Mouse (Mus musculus): ENCODE measurements at regions not wholly inside any gene's neighbourhood (a gene's known extent, or its start where the extent isn't known, plus 50 kb on each side); places are given as distances from the start of the nearest gene placed in this dataset.

DNA sequence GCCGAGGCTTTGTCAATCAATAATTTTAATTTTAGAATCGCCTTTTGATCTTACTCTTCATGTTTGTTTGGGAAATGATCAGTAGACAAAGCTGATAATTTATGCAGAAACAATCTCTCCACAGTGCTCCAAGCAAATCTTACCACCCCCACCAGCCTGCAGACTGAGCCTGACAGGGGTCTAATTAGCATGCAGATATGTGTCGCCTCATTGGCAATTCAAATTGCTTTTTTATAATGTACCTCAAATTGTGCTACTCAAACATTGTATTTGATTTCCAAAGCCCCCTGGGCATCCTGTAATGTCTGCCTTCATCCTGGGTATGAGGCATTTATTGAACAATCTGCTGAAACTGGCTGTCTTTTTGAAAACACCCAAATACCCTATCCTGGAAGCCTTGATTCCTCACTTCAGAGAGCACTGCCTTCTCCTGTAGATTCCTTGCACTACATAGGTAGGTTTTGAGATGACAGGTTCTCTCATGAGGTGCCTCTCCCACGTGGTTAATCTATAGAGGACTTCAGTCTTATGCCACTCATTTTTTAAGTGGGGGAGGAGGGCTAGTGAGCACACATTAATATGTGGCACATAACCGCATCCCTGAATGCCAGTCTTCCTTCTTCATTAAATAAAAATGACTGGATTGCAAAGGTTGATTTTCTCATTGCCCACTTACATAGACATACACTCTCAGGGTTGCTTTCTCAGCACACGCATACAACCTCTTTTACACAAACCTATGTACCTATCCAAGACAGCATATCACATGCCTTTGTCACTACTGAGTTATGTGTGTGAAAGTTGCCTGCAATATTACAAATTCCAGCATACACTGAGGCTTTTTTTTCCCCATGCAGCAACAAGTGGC, 954.3 kb upstream of the Gm8797 start:
- TF ChIP-seq POLR2A (IDR thresholded peaks at IDR 0.05; ENCODE audit: low read depth, low read length) (no peak), CTCF (conservative IDR thresholded peaks at IDR 0.05; ENCODE audit: insufficient read depth, insufficient read length, low read depth, low read length) (no peak)

Measured in kidney, adult 2 months (tissue).